Mouse (Mus musculus): ENCODE data around the gene Tmem136. TPM values are rescaled to one million over a fixed set of nuclear protein-coding genes. Genes with fewer than 3 reads are reported as not detected.

The Tmem136 gene
- polyA plus RNA-seq, 1 experiment from 2014 or later, result 11.4 TPM

- 84% methylated on average over 3 of the region's 3 CpGs for WGBS
- ATAC-seq (ENCODE audit: low FRiP score), result no peak
These were observed 22.6 kb downstream of the Tmem136 start for GRCm38 (mm10) chr9:43093803-43094202.

DNA sequence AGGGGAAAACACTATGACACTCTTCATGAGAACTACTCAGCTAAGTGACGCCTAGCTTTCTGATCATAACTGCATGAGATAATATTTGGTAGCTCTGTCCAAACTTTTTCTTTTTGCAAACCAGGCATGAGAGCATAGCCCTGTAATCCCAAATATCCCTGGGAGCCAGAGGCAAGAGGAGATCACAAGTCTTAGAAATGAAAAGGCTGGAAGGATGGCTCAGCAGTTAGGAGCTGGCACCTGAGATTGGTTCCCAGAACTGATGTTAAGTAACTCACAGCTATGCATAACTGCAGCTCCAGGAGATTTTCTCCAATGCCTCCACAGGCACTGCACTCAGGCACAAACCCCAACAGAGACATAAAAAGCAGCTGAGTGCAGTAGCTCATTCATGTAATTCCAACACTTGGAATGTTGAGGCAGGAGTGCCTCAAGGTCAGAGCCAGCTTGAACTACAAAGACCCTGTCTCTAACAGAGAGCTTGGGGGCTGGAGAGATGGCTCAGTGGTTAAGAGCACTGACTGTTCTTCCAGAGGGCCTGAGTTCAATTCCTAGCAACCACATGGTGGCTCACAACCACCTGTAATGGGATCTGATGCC lies 30.6 kb downstream of the Tmem136 start:
- Histone ChIP-seq H3K4me1 (peaks cover 13% of the 10 kb centered on the region; the same call in 1 of the 2 replicates), H3K9me3 (no peaks in the 10 kb centered on the region), H3K4me3 (replicated peaks) (no peak overlapping the region), H3K4me2 (no peak overlapping the region), H3K27me3 (no peaks in the 10 kb centered on the region), H3K36me3 (replicated peaks) (no peaks in the 10 kb centered on the region), H3K27ac (no peak overlapping the region), H3K9ac (no peak overlapping the region)
- no peak for ATAC-seq (ENCODE audit: low FRiP score)
- 97% methylated on average over 1 of the region's 1 CpGs for WGBS

More at GRCm38 (mm10) chr9:43093803-43094202, 22.6 kb downstream of the Tmem136 start:
- no peak overlapping the region for H3K27ac ChIP-seq
- peaks cover 5% of the 10 kb centered on the region for H3K4me1 ChIP-seq
- H3K9ac ChIP-seq, result no peak overlapping the region
- no peak overlapping the region for H3K4me3 ChIP-seq (replicated peaks)
- H3K4me2 ChIP-seq, result no peak overlapping the region
- no peaks in the 10 kb centered on the region for H3K36me3 ChIP-seq (replicated peaks)
- no peaks in the 10 kb centered on the region for H3K27me3 ChIP-seq
- H3K9me3 ChIP-seq, result no peaks in the 10 kb centered on the region

DNA sequence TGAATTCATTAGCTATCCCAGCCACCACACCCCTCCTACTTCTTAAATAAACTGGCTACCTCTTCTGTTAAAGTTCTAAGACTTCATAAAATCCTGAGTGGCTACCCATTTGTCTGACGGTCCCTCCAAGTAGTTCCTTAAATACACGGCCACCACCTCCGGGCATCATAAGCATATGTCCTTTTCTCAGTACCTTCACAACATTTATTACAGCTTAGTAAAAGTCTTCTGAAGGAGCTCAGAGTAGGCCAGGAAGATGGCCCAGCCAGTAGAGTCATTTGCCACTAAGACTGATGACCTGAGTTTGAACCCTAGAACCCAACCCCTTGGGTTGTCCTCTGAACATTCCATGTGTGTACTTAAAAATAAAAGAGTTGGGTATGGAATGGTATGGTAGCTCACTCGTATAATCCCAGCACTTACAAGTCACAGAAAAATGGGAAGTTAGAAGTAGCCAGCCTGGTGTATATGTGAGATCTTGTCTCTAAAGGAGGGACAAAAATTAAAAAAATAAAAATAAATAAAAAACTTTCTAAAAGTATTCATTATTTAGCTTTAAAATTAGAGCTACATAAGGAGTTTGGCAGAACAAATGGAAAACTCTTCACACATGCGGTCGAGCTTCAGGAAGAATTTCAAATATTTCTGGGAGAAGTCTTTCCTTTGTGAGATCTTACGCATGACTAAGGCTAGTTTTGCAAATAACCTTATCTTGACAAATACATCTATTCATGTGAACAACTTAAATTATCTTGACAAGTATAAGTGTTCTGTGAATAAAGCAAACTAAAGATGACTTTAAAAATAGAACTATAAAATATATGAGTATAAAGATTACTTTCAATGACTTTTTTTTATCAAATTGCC lies 31.6 kb downstream of the Tmem136 start:
- Histone ChIP-seq H3K36me3 (replicated peaks) (no peaks in the 10 kb centered on the region), H3K4me1 (peaks cover 13% of the 10 kb centered on the region; the same call in 1 of the 2 replicates), H3K4me2 (no peak overlapping the region), H3K27ac (no peak overlapping the region), H3K4me3 (replicated peaks) (no peak overlapping the region), H3K27me3 (no peaks in the 10 kb centered on the region), H3K9ac (no peak overlapping the region), H3K9me3 (no peaks in the 10 kb centered on the region)
- WGBS, result 84% methylated on average over 7 of the region's 7 CpGs
- ATAC-seq (ENCODE audit: low FRiP score), result no peak

DNA sequence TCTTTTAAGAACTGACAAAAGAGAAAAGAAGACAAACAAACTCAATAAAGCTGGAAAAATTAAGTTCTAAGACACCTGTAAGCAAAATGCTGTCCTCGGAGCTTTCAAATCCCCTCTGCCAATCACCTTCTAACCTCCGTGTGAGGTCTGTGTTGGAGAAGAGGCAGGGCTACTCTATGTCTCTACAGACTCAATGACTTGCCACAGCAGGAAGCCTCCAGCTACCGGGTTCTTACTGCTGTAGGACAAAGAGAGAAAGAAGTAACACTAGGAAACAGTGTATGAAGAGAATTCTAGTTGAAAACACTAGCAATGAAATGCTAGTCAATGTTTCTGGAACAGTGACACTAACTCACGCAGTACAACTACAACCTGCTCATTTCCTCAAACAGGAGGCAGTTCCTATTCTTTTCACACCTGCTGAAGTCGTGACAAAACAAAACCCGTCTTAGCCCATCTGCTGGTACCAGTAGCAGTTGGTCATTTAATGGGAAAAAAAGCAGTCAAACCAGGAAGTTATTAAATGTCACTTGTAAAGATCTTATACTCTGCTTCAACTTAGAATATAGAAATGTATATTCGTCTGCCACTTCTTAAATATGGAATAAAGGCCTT lies 32.8 kb downstream of the Tmem136 start:
- no peak overlapping the region for H3K9ac ChIP-seq
- no peak overlapping the region for H3K27ac ChIP-seq
- no peak for ATAC-seq (ENCODE audit: low FRiP score)
- no peaks in the 10 kb centered on the region for H3K27me3 ChIP-seq
- no peak overlapping the region for H3K4me3 ChIP-seq (replicated peaks)
- WGBS, result 25% methylated on average over 7 of the region's 7 CpGs
- H3K4me1 ChIP-seq, result peaks cover 13% of the 10 kb centered on the region; the same call in 1 of the 2 replicates
- H3K4me2 ChIP-seq, result no peak overlapping the region
- no peaks in the 10 kb centered on the region for H3K9me3 ChIP-seq
- H3K36me3 ChIP-seq (replicated peaks), result no peaks in the 10 kb centered on the region

DNA sequence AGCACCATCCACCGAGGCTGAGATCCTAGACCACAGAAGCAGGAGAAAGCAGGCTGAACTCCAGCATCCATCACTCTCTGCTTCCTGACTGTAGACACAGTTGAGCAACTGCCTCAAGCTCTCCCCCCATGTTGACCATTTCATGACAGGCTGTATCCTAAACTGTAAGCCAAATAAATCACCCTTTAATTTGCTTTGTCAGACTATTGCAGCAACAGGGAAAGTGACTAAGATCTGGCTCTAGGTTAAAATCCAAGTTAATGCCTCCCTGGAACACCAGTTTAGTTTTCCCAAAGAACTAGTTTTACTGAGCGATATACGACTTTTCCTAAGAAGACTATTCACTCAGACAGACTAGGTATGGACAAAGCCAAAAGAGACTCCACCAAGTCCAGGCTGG lies 37.7 kb downstream of the Tmem136 start:
- Histone ChIP-seq H3K9me3 (no peaks in the 10 kb centered on the region), H3K27ac (no peak overlapping the region), H3K9ac (no peak overlapping the region), H3K4me3 (replicated peaks) (no peak overlapping the region), H3K4me1 (0 out of 2 replicates have a peak, but pooled peaks cover 5% of the 10 kb centered on the region), H3K36me3 (replicated peaks) (no peaks in the 10 kb centered on the region), H3K27me3 (no peaks in the 10 kb centered on the region), H3K4me2 (no peak overlapping the region)
- ATAC-seq (ENCODE audit: low FRiP score), result no peak
- 94% methylated on average over 3 of the region's 3 CpGs for WGBS

- H3K36me3 ChIP-seq (replicated peaks), result no peaks in the 10 kb centered on the region
- H3K4me3 ChIP-seq (replicated peaks), result no peak overlapping the region
- H3K27me3 ChIP-seq, result no peaks in the 10 kb centered on the region
- no peak overlapping the region for H3K4me2 ChIP-seq
- peaks cover 15% of the 10 kb centered on the region for H3K4me1 ChIP-seq
- no peak overlapping the region for H3K9ac ChIP-seq
- no peak for ATAC-seq (ENCODE audit: low FRiP score)
- no peak overlapping the region for H3K27ac ChIP-seq
- WGBS, result 79% methylated on average over 7 of the region's 7 CpGs
- no peaks in the 10 kb centered on the region for H3K9me3 ChIP-seq
These were observed 40.2 kb downstream of the Tmem136 start for GRCm38 (mm10) chr9:43076163-43076562.

GRCm38 (mm10) chr9:43074611-43075010 lies 41.8 kb downstream of the Tmem136 start:
- ATAC-seq (ENCODE audit: low FRiP score), result no peak
- 100% methylated on average over 1 of the region's 1 CpGs for WGBS

GRCm38 (mm10) chr9:43071741-43072140 lies 44.6 kb downstream of the Tmem136 start:
- 46% methylated on average over 2 of the region's 2 CpGs for WGBS
- H3K4me2 ChIP-seq, result no peak overlapping the region
- peak overlapping the region; percentile 75; the same call in 1 of the 2 replicates for H3K27ac ChIP-seq
- no peaks in the 10 kb centered on the region for H3K36me3 ChIP-seq (replicated peaks)
- H3K9ac ChIP-seq, result no peak overlapping the region
- peaks cover 28% of the 10 kb centered on the region for H3K4me1 ChIP-seq
- ATAC-seq (ENCODE audit: low FRiP score), result no peak
- no peaks in the 10 kb centered on the region for H3K9me3 ChIP-seq
- no peak overlapping the region for H3K4me3 ChIP-seq (replicated peaks)
- no peaks in the 10 kb centered on the region for H3K27me3 ChIP-seq

More at GRCm38 (mm10) chr9:43074611-43075010, 41.8 kb downstream of the Tmem136 start:
- H3K9ac ChIP-seq, result no peak overlapping the region
- no peaks in the 10 kb centered on the region for H3K27me3 ChIP-seq
- no peak overlapping the region for H3K4me2 ChIP-seq
- H3K36me3 ChIP-seq (replicated peaks), result no peaks in the 10 kb centered on the region
- H3K4me1 ChIP-seq, result peaks cover 24% of the 10 kb centered on the region
- no peak overlapping the region for H3K4me3 ChIP-seq (replicated peaks)
- no peak overlapping the region for H3K27ac ChIP-seq
- no peaks in the 10 kb centered on the region for H3K9me3 ChIP-seq

DNA sequence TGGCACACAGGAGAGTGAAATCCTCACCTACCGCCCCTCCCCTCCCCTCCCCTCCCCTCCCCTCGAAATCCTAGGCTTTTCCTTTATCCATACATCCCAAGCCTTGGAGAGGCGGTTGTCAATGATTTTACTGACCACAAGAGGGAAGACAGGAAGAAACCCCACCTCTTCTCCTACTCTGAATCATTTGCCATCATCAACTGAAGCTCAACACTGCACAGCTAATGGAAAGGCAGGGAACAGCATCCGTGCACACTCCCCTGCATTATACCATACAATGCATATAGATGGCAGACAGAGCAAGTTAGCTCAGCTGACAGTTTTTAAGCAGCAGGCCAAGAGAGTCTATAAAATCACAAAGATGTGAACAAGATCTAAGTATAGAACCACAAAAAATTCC lies 45.2 kb downstream of the Tmem136 start:
- H3K9me3 ChIP-seq, result no peaks in the 10 kb centered on the region
- H3K27me3 ChIP-seq, result no peaks in the 10 kb centered on the region
- H3K4me3 ChIP-seq (replicated peaks), result 0 out of 2 replicates have a peak overlapping the region, but pooled peaks have one; percentile 28
- H3K4me1 ChIP-seq, result peaks cover 28% of the 10 kb centered on the region
- no peak overlapping the region for H3K9ac ChIP-seq
- no peaks in the 10 kb centered on the region for H3K36me3 ChIP-seq (replicated peaks)
- peak; percentile 83 for ATAC-seq (ENCODE audit: low FRiP score)
- peak overlapping the region; percentile 75 for H3K27ac ChIP-seq
- H3K4me2 ChIP-seq, result 0 out of 2 replicates have a peak overlapping the region, but pooled peaks have one; percentile 13
- WGBS, result 11% methylated on average over 4 of the region's 4 CpGs

- Histone ChIP-seq H3K36me3 (replicated peaks) (no peaks in the 10 kb centered on the region), H3K4me2 (peak overlapping the region; percentile 28; the same call in 1 of the 2 replicates), H3K27ac (peak overlapping the region; percentile 68), H3K4me3 (replicated peaks) (peak overlapping the region; percentile 28), H3K4me1 (peaks cover 28% of the 10 kb centered on the region), H3K9me3 (no peaks in the 10 kb centered on the region), H3K27me3 (no peaks in the 10 kb centered on the region), H3K9ac (no peak overlapping the region)
- ATAC-seq (ENCODE audit: low FRiP score), result peak; percentile 46; the same call in 1 of the 2 replicates
- WGBS, result 18% methylated on average over 4 of the region's 4 CpGs
These were observed 45.8 kb downstream of the Tmem136 start for GRCm38 (mm10) chr9:43070566-43070965.

DNA sequence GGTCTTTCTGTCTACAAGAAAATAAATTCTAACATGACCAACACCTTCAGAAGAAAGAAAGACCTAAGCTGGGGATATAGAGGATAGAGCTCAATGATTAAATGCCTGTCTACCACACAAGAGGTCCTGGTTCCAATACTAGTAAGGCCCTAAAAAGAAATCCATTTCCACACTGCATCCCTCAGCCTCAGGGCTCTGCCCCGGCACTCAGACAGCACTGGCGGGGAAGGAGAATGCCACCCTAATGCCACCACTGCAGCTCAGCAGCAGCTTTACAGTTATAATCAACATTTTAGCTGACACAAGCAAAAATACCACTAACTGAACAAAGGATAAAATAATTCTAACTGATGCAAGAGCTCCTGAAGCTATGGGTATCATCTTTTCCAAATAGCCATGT lies 46.2 kb downstream of the Tmem136 start:
- Histone ChIP-seq H3K4me2 (peak overlapping the region; percentile 28), H3K9ac (no peak overlapping the region; the same call in 1 of the 2 replicates), H3K36me3 (replicated peaks) (no peaks in the 10 kb centered on the region), H3K27ac (peak overlapping the region; percentile 68), H3K4me3 (replicated peaks) (peak overlapping the region; percentile 28), H3K27me3 (no peaks in the 10 kb centered on the region), H3K9me3 (no peaks in the 10 kb centered on the region), H3K4me1 (peaks cover 28% of the 10 kb centered on the region)
- WGBS, result 54% methylated on average over 2 of the region's 2 CpGs
- no peak for ATAC-seq (ENCODE audit: low FRiP score)

DNA sequence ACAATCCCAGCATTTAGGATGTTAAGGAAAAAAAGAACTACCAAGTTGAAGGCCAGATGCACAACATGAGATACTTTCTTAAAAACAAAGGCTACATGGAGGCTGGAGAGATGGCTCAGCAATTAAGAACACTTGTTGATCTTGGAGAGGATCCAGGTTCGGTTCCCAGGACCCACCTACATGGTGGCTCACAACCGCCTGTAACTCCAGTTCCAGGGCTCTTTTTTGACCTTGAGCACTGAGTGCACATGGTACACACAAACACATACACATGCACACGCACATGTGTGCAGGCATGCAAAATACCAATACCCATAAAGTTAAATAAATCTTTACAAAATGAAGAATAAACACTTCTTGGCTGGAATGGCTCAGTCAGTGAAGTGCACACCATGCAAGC lies 48.5 kb downstream of the Tmem136 start:
- Histone ChIP-seq H3K36me3 (replicated peaks) (no peaks in the 10 kb centered on the region), H3K27me3 (no peaks in the 10 kb centered on the region), H3K4me1 (peaks cover 22% of the 10 kb centered on the region), H3K27ac (no peak overlapping the region), H3K4me2 (no peak overlapping the region), H3K4me3 (replicated peaks) (no peak overlapping the region), H3K9me3 (no peaks in the 10 kb centered on the region), H3K9ac (no peak overlapping the region)
- WGBS, result 96% methylated on average over 3 of the region's 3 CpGs
- ATAC-seq (ENCODE audit: low FRiP score), result no peak

Measured in forebrain, embryonic 12.5 days (tissue).